Mouse (Mus musculus) CH12.LX (cell line): ENCODE measurements around the gene Zbtb37. TPM values are rescaled to one million over a fixed set of nuclear protein-coding genes. Genes with fewer than 3 reads are reported as not detected.

Experiments used
- polyA plus RNA-seq: library from polyadenylated mRNA; unstranded; fragments of >175 nt; gene quantifications from 2 replicates; pipeline ENCODE4 v1.2.1, GENCODE M21; 2012; ENCODE audit warnings: low read depth; ENCODE audit not compliant: insufficient read length
- total RNA-seq, 2 experiments: library from RNA; depleted of rRNA; stranded (reverse); fragments of 300-350 nt in 1 of 2; fragments of >200 nt in 1 of 2; gene quantifications; 2 replicates each; pipeline ENCODE4 v1.2.3; 2012 to 2014

Zbtb37 gene
- total and polyA plus RNA-seq, 3 experiments = 4.5 to 4.8 (median 4.7) TPM

Other genes starting within 250 kb of the Zbtb37 start
- gene Rabgap1l, start 241.6 kb downstream of the Zbtb37 start, total RNA-seq (2012; rRNA removed) = 81.9 and 84.0 TPM in 2 replicates
- 109 and 124 TPM in 2 replicates for gene Rabgap1l, start 241.6 kb downstream of the Zbtb37 start, total RNA-seq (2014; rRNA removed)
- gene Rabgap1l, start 241.6 kb downstream of the Zbtb37 start, polyA plus RNA-seq = 85.6 and 97.0 TPM in 2 replicates
- 22.5 and 25.3 TPM in 2 replicates for gene Rc3h1, start 128.4 kb downstream of the Zbtb37 start, total RNA-seq (2012; rRNA removed)
- 19.7 and 21.7 TPM in 2 replicates for gene Rc3h1, start 128.4 kb downstream of the Zbtb37 start, total RNA-seq (2014; rRNA removed)
- gene Rc3h1, start 128.4 kb downstream of the Zbtb37 start, polyA plus RNA-seq = 11.7 and 17.8 TPM in 2 replicates
- gene Serpinc1, start 56.3 kb downstream of the Zbtb37 start, total RNA-seq (2012; rRNA removed) = 154 and 204 TPM in 2 replicates
- gene Serpinc1, start 56.3 kb downstream of the Zbtb37 start, total RNA-seq (2014; rRNA removed) = 193 and 202 TPM in 2 replicates
- gene Serpinc1, start 56.3 kb downstream of the Zbtb37 start, polyA plus RNA-seq = 143 and 149 TPM in 2 replicates
- gene Dars2, start 35.8 kb upstream of the Zbtb37 start, total RNA-seq (2012; rRNA removed) = 44.7 and 46.2 TPM in 2 replicates
- gene Dars2, start 35.8 kb upstream of the Zbtb37 start, total RNA-seq (2014; rRNA removed) = 64.7 and 74.0 TPM in 2 replicates
- 50.6 and 55.3 TPM in 2 replicates for gene Dars2, start 35.8 kb upstream of the Zbtb37 start, polyA plus RNA-seq
- 4.6 and 5.5 TPM in 2 replicates for gene Cenpl, start 35.9 kb upstream of the Zbtb37 start, total RNA-seq (2012; rRNA removed)
- gene Cenpl, start 35.9 kb upstream of the Zbtb37 start, total RNA-seq (2014; rRNA removed) = 10.4 and 11.5 TPM in 2 replicates
- 13.1 and 13.3 TPM in 2 replicates for gene Cenpl, start 35.9 kb upstream of the Zbtb37 start, polyA plus RNA-seq
- 8.3 and 9.7 TPM in 2 replicates for gene Klhl20, start 96.7 kb upstream of the Zbtb37 start, total RNA-seq (2012; rRNA removed)
- gene Klhl20, start 96.7 kb upstream of the Zbtb37 start, total RNA-seq (2014; rRNA removed) = 7.2 and 7.9 TPM in 2 replicates
- gene Klhl20, start 96.7 kb upstream of the Zbtb37 start, polyA plus RNA-seq = 16.0 and 16.3 TPM in 2 replicates
- not detected in 2 replicates for gene Ankrd45, start 107.8 kb upstream of the Zbtb37 start, total RNA-seq (2012; rRNA removed)
- gene Ankrd45, start 107.8 kb upstream of the Zbtb37 start, total RNA-seq (2014; rRNA removed) = not detected in 2 replicates
- gene Ankrd45, start 107.8 kb upstream of the Zbtb37 start, polyA plus RNA-seq = 0.23 TPM in 1 of 2 replicates, not detected in the other
- gene Tex50, start 124.5 kb upstream of the Zbtb37 start, total RNA-seq (2012; rRNA removed) = not detected in 2 replicates
- not detected in 2 replicates for gene Tex50, start 124.5 kb upstream of the Zbtb37 start, total RNA-seq (2014; rRNA removed)
- gene Tex50, start 124.5 kb upstream of the Zbtb37 start, polyA plus RNA-seq = not detected in 2 replicates
- gene Prdx6, start 216.4 kb upstream of the Zbtb37 start, total RNA-seq (2012; rRNA removed) = 102 and 132 TPM in 2 replicates
- gene Prdx6, start 216.4 kb upstream of the Zbtb37 start, total RNA-seq (2014; rRNA removed) = 232 and 244 TPM in 2 replicates
- gene Prdx6, start 216.4 kb upstream of the Zbtb37 start, polyA plus RNA-seq = 264 and 277 TPM in 2 replicates